Mouse (Mus musculus): ENCODE data around the gene Sirpb1a.
"Not testable (repeated sequence)": the region's sequence is repeated elsewhere in the genome, so short reads cannot be mapped to it uniquely, and the experiment has no call there.

Sirpb1a gene

DNA sequence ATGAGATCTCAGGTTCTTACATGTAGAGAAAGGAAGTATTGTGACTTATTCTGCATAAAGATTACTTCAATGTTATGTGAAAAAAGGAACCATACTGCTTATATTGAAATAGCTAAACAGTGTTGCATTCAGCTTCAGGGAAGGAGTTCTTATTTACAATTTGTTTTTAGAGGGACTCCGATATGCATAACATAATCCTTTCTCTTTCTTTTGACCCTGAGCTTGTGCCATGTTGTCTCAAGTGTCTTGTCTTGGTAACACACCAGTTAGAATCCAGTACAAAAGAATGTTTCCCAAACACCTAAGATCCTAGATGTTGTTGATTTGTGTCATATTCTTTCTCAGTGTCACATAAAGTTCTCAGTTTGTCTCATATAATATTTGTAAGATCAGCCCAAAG lies at the start of gene Sirpb1a:
TSS of gene Sirpb1a (minus strand) at position 74 of the 400 bp plus-strand sequence.
- DNase-seq (ENCODE audit: low spot score in 2 of 2): not testable (repeated sequence)

DNA sequence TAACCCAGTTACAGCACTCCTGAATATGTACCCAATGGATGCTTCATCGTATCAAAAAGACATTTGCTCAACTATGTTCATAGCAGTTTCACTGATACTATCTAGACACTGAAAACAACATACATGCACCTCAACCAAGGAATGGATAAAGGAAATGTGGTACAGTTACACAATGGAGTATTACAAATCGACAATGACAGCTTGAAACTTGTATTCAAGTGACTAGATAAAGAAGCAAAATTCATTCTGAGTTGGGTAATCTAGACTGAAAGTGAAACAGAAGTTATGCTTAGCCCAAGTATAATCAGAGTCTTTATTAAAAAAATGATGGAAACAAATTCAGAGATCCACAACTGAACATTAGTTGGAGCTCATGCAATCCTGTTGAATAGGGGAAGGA lies 48.5 kb upstream of the Sirpb1a start:
- DNase-seq (ENCODE audit: low spot score in 2 of 2): not testable (repeated sequence)

DNA sequence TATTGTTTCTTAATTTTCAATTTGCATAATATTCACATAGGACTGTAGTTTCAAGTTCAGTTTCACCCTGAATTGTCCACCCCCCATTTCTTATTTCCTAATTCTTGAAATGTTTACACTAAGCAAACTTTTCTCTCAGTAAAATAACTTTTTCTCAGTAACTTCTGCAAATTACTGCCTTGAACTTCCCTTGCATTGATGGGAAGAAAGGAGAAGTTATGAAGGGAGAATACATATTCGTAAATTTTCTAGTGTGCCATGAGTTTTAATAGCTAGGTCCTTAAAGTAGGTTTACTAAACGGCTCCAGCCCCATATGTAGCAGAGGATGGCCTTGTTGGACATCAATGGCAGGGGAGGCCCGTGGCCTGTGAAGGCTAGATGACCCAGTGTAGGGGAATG lies 43.8 kb upstream of the Sirpb1a start:
- DNase-seq (ENCODE audit: low spot score in 2 of 2): not testable (repeated sequence)

- not testable (repeated sequence) for DNase-seq (ENCODE audit: low spot score in 2 of 2)
Observed at GRCm38 (mm10) chr3:15443936-15444335, 17.6 kb upstream of the Sirpb1a start.

- DNase-seq (ENCODE audit: low spot score in 2 of 2): not testable (repeated sequence)
Observed at GRCm38 (mm10) chr3:15439844-15440243, 13.5 kb upstream of the Sirpb1a start.

- no peak for DNase-seq (ENCODE audit: low spot score in 2 of 2)
Observed at GRCm38 (mm10) chr3:15427917-15428316, 1.6 kb upstream of the Sirpb1a start.

GRCm38 (mm10) chr3:15355690-15356089 lies 70.6 kb downstream of the Sirpb1a start:
- not testable (repeated sequence) for DNase-seq (ENCODE audit: low spot score in 2 of 2)

- not testable (repeated sequence) for DNase-seq (ENCODE audit: low spot score in 2 of 2)
Observed at GRCm38 (mm10) chr3:15350318-15350717, 76.0 kb downstream of the Sirpb1a start.

- DNase-seq (ENCODE audit: low spot score in 2 of 2): not testable (repeated sequence)
Observed at GRCm38 (mm10) chr3:15345606-15346005, 80.7 kb downstream of the Sirpb1a start.

GRCm38 (mm10) chr3:15340287-15340686 lies 86.0 kb downstream of the Sirpb1a start:
- no peak for DNase-seq (ENCODE audit: low spot score in 2 of 2)

GRCm38 (mm10) chr3:15334182-15334581 lies 92.1 kb downstream of the Sirpb1a start:
- no peak for DNase-seq (ENCODE audit: low spot score in 2 of 2)

GRCm38 (mm10) chr3:15332063-15332462 lies 94.3 kb downstream of the Sirpb1a start, which contains the start of gene Gm9733:
Gm9733 (minus strand) TSS chr3:15332302.
- no peak for DNase-seq (ENCODE audit: low spot score in 2 of 2)

GRCm38 (mm10) chr3:15331545-15331944 lies 94.8 kb downstream of the Sirpb1a start:
- DNase-seq (ENCODE audit: low spot score in 2 of 2): no peak

DNA sequence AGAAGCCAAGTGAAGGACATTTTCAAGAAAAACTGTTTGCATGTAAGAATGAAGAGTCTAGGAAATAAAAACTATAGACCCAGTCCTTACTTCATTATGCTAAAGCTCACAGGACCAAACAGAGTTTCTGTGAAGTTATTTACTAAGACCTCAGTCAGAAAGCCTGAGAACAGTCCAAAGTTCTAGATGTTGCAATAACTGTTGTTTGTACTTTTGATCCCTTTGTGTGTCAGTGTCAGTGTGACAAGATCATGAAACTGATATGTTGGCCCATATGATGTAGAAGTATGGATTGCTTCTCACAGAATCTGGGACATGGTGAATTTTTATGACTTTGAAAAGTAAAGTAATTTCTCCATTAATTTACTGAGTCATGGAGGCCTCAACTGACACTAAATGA lies 96.8 kb downstream of the Sirpb1a start:
- no peak for DNase-seq (ENCODE audit: low spot score in 2 of 2)

Measured in spleen, postnatal 10 days (tissue).